Mouse (Mus musculus) thymus, postnatal 14 days (tissue): ENCODE measurements around the gene Actrt3.
"Not testable (repeated sequence)": the region's sequence is repeated elsewhere in the genome, so short reads cannot be mapped to it uniquely, and the experiment has no call there.

ENCODE experiments used
- DNase-seq: peaks from one replicate; pipeline ENCODE4 v3.0.0; 2021

Gene Actrt3

DNA sequence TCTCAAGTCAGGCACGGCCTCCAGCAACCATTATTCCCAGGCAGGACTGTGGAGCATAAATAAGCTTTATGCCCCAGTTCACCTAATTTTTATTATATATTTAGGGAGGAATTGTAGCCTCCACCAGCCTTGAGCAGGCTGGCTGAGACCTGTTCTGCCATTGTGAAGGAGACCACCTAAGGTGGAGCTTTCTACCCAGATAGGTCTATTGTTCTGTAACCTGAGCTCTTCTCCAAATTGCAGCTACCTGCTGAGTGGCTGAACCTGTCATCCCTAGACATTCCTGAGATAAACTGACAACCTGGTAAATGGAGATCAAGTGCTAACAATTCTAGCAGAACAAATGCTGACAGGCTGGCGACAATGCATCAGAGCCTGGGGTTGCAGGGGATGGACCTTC, 33.4 kb downstream of the Actrt3 start:
- not testable (repeated sequence) for DNase-seq

DNA sequence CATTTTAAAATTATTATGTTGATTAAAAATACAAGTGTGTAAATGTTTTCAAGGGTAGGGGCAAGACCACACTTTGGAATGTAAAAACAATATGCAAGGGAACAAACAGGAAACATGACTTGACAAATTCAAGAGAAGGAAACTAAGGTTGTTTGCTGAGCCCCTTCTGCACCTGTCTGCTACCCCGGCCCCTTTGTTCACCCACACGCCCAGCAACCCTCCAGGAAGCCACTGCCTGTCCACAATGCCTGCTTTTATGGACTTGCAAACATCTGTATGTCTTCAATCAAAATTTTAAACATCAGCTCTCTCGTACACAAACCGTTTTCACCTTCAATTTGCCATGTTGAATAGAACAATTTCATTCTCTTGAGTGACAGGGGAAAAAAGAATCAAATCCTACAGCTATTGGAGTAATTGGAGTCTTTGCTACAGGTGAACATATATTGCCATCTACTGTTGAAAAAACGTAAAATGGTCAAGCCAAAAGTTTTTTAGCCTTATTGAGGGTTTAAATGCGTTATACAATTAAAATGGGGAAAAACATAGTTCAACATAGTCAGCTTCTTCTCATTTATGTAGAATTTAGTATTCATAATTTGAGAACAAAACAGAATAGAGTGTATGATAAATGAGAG, 38.9 kb downstream of the Actrt3 start:
- DNase-seq, result peak; percentile 17

- DNase-seq, result no peak
Measured at GRCm38 (mm10) chr3:30553741-30554140, 46.0 kb downstream of the Actrt3 start.

DNA sequence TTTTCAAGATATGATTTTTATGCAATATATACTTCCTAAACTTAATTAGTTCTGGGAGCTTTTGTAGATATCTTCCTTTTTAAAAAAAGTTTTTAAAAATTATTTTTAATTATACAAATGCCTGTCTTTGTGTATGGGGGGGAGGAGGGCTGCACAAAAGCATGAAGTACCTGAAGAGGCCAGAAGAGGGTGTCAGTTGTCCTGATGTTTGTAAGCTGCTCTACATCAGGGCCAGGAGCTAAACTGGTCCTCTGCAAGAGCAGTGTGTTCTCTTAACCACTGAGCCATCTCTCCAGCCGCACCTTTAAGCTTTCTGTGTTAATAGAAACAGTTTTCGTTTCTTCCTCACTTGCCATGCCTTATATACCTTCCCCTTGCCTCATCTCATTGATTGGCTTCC, 49.5 kb downstream of the Actrt3 start:
- DNase-seq, result no peak

GRCm38 (mm10) chr3:30548928-30549327, 50.8 kb downstream of the Actrt3 start:
- DNase-seq, result no peak

DNA sequence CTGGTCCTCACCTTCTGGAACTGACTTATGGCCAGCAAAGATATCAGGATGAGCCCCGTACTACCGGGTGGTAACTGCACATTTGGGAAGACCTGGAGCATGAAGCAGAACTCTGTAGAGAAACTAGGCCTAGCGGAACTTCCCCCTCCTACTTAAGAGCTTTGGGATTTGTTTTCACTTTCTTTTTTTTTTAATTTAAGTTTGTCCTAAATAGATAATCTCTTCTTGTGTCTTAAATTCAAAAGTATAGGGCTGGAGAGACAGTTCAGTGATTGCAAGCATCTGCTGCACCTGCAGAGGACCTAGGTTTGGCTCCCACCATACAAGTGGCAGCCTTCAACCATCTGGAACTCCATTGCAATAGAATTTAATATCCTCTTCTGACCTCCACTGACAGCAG, 51.8 kb downstream of the Actrt3 start, which contains the start of gene Mecom:
Gene Mecom, minus strand, starts transcription at position 101 of the 400 bp plus-strand sequence.
- DNase-seq, result no peak
